Comparison of ENCODE assay signal across 18 mouse cellular contexts in the genomic region with DNA sequence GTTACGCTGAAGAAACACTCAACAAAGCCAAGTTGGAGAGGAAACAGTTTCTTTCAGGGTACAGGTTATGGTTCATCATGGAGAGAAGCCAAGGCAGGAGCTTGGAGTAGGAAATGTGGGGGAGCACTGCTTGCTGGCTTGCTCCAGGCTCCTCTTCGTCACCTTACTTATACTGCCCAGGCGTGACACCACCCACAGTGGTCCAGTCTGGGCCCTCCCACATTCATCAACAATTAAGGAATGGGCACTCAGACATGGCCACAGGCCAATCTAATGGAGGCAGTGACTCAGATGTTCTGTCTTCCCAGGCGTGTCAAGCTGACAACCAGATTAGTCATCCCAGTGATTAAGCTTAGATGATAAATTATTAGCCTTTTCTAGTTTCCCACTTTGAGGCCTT. TPM values are rescaled to one million over a fixed set of nuclear protein-coding genes. Genes with fewer than 3 reads are reported as not detected.
DNase-seq lines count a peak whose midpoint lies in the region; ATAC-seq and TF ChIP-seq lines count a peak whose summit lies in the region.
"Had no signal": no experiment of that assay in that cellular context is flagged by ENCODE, and none has a peak within 500 bp of the region (broad histone marks: within the 10 kb centered on the region; RNA-seq: fewer than 3 reads in every experiment).

No protein-coding gene starts in this region.

- H3K4me1 ChIP-seq in kidney, postnatal 0 days (replicated peaks; ENCODE audit: insufficient read depth, low read length), result no peaks in the 10 kb centered on the region
- H3K4me1 ChIP-seq: limb, embryonic 12.5 days; midbrain, embryonic 13.5 days had no signal

- H3K79me3 ChIP-seq in C2C12 (ENCODE audit: low read depth), result no peaks in the 10 kb centered on the region

- H3K9ac ChIP-seq in kidney, postnatal 0 days (ENCODE audit: low read depth, low read length), result no peak overlapping the region
- H3K9ac ChIP-seq: forebrain, postnatal 0 days; hindbrain, embryonic 13.5 days; limb, embryonic 12.5 days; midbrain, embryonic 13.5 days had no signal

- H3K4me2 ChIP-seq in kidney, postnatal 0 days (ENCODE audit: low read length), result no peak overlapping the region
- H3K4me2 ChIP-seq: hindbrain, embryonic 13.5 days; limb, embryonic 12.5 days; midbrain, embryonic 13.5 days had no signal

- ATAC-seq in kidney, postnatal 0 days (replicated peaks; ENCODE audit: low FRiP score, low read depth), result 0 out of 2 replicates have a peak, but pooled peaks have one; percentile 36
- ATAC-seq: forebrain, postnatal 0 days; intestine, embryonic 16.5 days; midbrain, embryonic 13.5 days had no signal

- 0 out of 2 replicates have a peak, but pooled peaks cover 3% of the 10 kb centered on the region for H3K9me3 ChIP-seq in kidney, postnatal 0 days (replicated peaks; ENCODE audit: low read length)

- no peaks in the 10 kb centered on the region for H3K79me2 ChIP-seq in C2C12 (ENCODE audit: control insufficient read depth, insufficient read depth)

- no peak overlapping the region for H3K4me3 ChIP-seq in kidney, postnatal 0 days (replicated peaks; ENCODE audit: low read depth, low read length)
- no peak overlapping the region for H3K4me3 ChIP-seq in C2C12 (ENCODE audit: insufficient read depth, poor library complexity, severe bottlenecking)
- H3K4me3 ChIP-seq in layer of hippocampus, adult 2 months, result no peak overlapping the region
- H3K4me3 ChIP-seq: hindbrain, embryonic 13.5 days; limb, embryonic 12.5 days; midbrain, embryonic 13.5 days had no signal

- no peak overlapping the region for H3K27ac ChIP-seq in kidney, postnatal 0 days
- no peak overlapping the region for H3K27ac ChIP-seq in layer of hippocampus, adult 2 months
- H3K27ac ChIP-seq: hindbrain, embryonic 13.5 days; limb, embryonic 12.5 days; macrophage; midbrain, embryonic 13.5 days had no signal

- H3K36me3 ChIP-seq in kidney, postnatal 0 days (ENCODE audit: insufficient read depth, low read length), result no peaks in the 10 kb centered on the region
- H3K36me3 ChIP-seq in C2C12 (ENCODE audit: control insufficient read depth, insufficient read depth), result no peaks in the 10 kb centered on the region
- H3K36me3 ChIP-seq: hindbrain, embryonic 13.5 days; limb, embryonic 12.5 days; midbrain, embryonic 13.5 days had no signal

- intact Hi-C loops in gastrocnemius, postnatal 36 days (cut with DNase I), result no loop called here

- H3ac ChIP-seq in C2C12 (ENCODE audit: control insufficient read depth, insufficient read length, low read depth), result no peak overlapping the region

- no peak for DNase-seq in kidney, postnatal 0 days (ENCODE audit: low spot score)
- no peak for DNase-seq in kidney, postnatal 10 days
- peak; percentile 74 for DNase-seq in 3T3-L1 (ENCODE audit: low read depth, low spot score)
- peak; percentile 53 to 56 for DNase-seq in adrenal gland, postnatal 36 days
- no peak for DNase-seq in neural tube, embryonic 10.5 days (ENCODE audit: extremely low spot score, low spot score)
- no peak for DNase-seq in layer of hippocampus, adult 2 months (ENCODE audit: low spot score in 2 of 2)
- DNase-seq in gastrocnemius, postnatal 36 days, result no peak
- DNase-seq: embryo, embryonic 11 days; forebrain, postnatal 0 days; heart, adult 18-20 months; right cerebral cortex, postnatal 25 days; thymus, adult 2 months had no signal

- no peaks in the 10 kb centered on the region for H3K27me3 ChIP-seq in kidney, postnatal 0 days (ENCODE audit: insufficient read depth, low read length)
- no peaks in the 10 kb centered on the region for H3K27me3 ChIP-seq in C2C12 (ENCODE audit: control insufficient read depth, insufficient read depth, insufficient read length)
- H3K27me3 ChIP-seq: hindbrain, embryonic 13.5 days; limb, embryonic 12.5 days; midbrain, embryonic 13.5 days had no signal

- TF ChIP-seq CTCF in kidney, postnatal 0 days (IDR thresholded peaks at IDR 0.05; ENCODE audit: low read depth), result no peak
- TF ChIP-seq CTCF in C2C12 (IDR thresholded peaks at IDR 0.05; ENCODE audit: control insufficient read depth, insufficient read depth, insufficient read length), result no peak
- TF ChIP-seq CTCF in layer of hippocampus, adult 2 months (conservative IDR thresholded peaks at IDR 0.05), result no peak

- 53% methylated on average over 4 of the region's 4 CpGs for WGBS in kidney, postnatal 0 days

TF ChIP-seq in C2C12, 6 proteins besides CTCF, POLR2A, EP300 and RAD21:
- TF ChIP-seq FOSL1 (IDR thresholded peaks at IDR 0.05; ENCODE audit: insufficient read depth, low read length, poor library complexity, severe bottlenecking) (peak; percentile 82), MYOD1 (IDR thresholded peaks at IDR 0.05; ENCODE audit: control insufficient read depth, insufficient read length, low read depth) (no peak)

RNA-seq across cellular contexts. Expression of gene Zbtb43, which starts 29.9 kb away (rescaled TPM):
- 13.9 and 15.3 TPM in 2 replicates for polyA plus RNA-seq in kidney, postnatal 0 days (2015; fragmentation: Nextera tagmentation; extraction: Ambion mirVana)
- 4.8 TPM for polyA plus RNA-seq in C2C12 (2012; fragmentation: generic; extraction: Trizol)
- 10 to 100 TPM; 20.9 to 24.6 TPM for total RNA-seq in adrenal gland, postnatal 36 days (2021)
- 10 to 100 TPM; 24.1 to 27.4 TPM for total RNA-seq in layer of hippocampus, adult 2 months (2021)
- 10 to 100 TPM; 10.7 to 14.5 TPM for total RNA-seq in gastrocnemius, postnatal 36 days (2021)

Comparison
In these comparisons a context has a peak if more than half of its experiments do, and no peak if none do; other contexts are left out.
1. DNase-seq: peak in 3T3-L1 (single experiment) and adrenal gland, postnatal 36 days (2 of 2); none in kidney, postnatal 0 days (single experiment), kidney, postnatal 10 days (single experiment), neural tube, embryonic 10.5 days (single experiment), layer of hippocampus, adult 2 months (0 of 2) and gastrocnemius, postnatal 36 days (0 of 2).